Mouse (Mus musculus) frontal cortex, postnatal 25 days (tissue): ENCODE measurements at regions not wholly inside any gene's neighbourhood (a gene's known extent, or its start where the extent isn't known, plus 50 kb on each side); places are given as distances from the start of the nearest gene placed in this dataset.

Experiments used
- DNase-seq, 2 experiments: peaks; one replicate each; pipeline ENCODE4 v3.0.0; 2022; ENCODE audit warnings: low spot score in 2 of 2

GRCm38 (mm10) chr6:84436716-84437115 is 157.0 kb downstream of the Cyp26b1 start:
- DNase-seq: no peak

DNA sequence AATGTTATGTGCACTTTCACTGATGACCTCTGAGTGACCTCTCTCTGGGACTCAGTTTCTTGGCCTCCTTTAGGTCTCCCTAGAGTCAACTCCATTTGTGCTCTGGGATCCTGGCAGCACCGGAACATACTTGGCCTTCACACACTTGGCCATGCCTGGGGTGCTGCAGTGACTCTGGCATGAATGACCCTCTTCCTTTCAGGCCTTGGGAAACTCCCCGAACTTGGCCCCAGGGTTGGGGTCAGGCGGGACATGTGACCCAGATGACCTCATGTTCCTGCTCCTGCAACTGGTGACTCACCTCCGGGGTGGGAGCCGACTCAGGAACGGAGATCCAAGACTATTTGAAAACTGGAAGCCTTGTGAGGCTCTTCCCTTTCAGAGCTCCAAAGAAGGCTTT is 159.2 kb downstream of the Cyp26b1 start:
- no peak for DNase-seq

DNA sequence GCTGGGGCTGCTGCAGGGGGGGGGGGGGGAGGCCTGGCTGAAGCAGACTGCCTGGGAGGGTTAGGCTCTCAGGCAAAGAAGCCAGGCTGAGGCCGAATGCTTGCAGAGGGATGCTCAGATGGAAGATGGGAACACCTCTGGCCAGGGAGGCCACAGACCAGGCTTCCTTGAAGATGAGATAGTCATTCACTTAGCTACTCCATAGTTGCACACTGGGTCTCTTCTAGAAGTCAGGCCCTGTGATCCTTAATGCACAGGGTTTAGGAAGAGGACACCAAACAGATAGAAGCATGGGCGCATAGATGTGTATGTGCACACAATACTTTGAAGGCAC is 162.1 kb downstream of the Cyp26b1 start:
- DNase-seq: no peak

- no peak for DNase-seq
Measured at GRCm38 (mm10) chr6:84430925-84431621, 162.6 kb downstream of the Cyp26b1 start.

DNA sequence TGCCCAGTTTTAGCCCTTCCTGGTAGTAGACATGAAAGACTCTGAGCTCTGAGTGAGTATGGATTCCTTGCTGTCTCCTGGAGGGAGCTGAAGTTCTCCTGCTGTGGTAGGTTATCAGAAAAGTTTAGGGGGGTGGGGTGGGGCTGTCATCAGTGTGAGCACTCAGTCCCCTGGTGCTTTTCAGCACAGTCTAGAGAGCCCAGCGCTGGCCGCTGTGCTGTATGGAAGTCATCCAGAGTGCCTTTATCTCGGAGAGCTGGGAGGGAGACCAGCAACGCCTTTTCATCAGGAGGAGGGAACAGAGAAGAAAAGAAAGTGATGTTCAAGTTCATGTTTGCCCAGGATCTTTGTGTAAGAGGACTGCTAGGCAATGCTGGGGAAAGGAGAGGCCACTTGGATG is 163.6 kb downstream of the Cyp26b1 start:
- DNase-seq: no peak

DNA sequence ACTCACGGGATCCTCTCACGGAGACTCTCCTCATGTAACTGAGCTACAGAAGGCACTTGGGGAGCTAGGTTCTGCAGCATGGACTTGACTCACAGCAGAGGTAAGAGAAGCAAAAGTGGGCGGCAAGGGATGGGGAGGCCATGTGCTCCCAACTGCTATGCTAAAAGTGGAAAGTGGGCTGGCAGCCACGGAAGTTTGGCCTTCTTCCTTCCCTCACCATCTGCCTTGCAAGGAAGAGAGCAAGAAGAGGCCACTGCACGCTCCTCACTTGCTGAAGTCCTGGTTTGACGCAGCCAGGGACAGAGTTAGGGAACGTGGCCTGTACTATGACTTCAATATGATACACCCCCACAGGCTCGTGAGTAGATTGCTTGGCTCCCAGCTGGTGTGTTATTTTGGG is 164.5 kb downstream of the Cyp26b1 start:
- peak; percentile 38 to 66 for DNase-seq

DNA sequence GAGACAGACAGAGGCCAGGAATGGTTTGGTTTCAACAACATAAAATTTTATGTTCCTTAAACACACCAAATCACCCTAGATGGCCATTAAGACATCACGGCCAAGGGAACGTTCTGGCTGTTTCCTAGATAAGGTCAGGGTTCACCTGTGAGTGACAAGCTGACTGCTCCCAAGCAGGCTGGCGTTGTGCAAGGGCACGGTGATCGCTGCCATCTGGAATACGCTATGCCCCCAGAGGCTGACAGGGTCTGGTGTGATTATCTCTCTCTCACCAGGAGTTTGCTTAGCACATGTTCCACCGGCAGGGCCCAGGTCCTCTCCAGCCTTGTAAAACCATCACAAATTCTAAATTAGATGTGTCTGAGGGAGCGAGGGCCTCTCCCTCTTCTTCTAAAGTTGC is 167.0 kb downstream of the Cyp26b1 start:
- no peak for DNase-seq

DNA sequence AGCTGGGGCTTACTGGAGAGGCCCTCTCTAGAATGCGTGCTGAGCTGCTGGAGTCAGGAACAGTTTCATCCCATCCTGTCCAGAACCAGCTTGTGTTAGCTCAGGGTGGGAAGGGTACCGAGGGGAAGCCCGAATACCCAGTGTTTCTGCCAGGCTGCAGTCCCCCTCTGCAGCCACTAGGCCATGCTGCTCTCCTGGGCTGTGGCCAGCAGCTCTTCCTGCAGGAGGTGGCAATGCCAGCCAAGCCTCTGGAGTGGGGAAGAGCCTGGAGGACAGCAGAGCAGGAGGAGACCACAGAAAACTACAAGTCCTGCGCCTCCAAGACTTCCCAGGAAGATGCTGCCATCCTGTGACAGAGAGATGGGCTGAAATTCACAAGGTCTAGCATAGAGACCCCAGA is 167.9 kb downstream of the Cyp26b1 start:
- DNase-seq: peak in 1 of 2 experiments; percentile 16

DNA sequence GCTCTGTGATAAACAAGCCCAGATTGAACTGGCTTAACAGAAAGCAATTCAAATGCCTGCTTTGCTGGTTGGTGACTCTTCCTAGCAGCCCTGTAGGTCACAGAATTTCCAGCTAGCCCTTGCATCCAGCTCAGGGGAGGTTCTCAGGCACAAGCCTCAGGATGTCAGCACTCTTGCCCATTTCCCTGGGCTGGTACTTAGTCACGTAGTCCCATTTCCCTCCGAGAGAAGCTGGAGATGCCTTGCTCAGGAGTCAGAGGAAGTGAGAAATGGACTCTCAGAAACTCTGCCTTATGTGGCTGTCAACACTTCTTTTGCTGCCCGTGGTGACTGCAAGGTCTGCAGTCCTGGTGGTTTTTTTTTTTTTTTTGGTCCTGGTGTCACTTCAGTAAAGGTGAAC is 170.8 kb downstream of the Cyp26b1 start:
- no peak for DNase-seq

- no peak for DNase-seq
Measured at GRCm38 (mm10) chr6:84419691-84420090, 174.0 kb downstream of the Cyp26b1 start.

GRCm38 (mm10) chr6:84419281-84419680 is 174.4 kb downstream of the Cyp26b1 start:
- DNase-seq: no peak

GRCm38 (mm10) chr6:84416992-84417636 is 176.6 kb downstream of the Cyp26b1 start:
- DNase-seq: no peak

DNA sequence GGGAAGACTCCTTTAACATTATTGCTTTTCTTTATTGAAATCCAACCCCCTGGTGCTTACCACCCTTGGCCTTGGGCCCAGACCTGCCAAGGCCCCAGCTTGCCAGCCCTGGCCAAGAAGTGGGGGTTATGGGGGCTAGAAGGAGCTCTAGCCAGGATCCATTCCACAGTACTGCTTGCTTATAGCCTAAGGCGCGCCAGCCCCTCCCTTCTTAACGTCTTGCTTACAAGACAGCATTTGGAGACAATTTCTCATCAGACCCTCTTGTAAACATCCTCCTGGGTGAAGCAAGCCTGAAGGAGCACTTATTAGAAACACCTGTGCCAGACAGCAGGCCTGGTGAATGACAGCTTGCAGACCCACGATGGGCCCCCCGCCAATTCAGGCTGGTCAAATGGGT is 179.3 kb downstream of the Cyp26b1 start:
- DNase-seq: no peak

DNA sequence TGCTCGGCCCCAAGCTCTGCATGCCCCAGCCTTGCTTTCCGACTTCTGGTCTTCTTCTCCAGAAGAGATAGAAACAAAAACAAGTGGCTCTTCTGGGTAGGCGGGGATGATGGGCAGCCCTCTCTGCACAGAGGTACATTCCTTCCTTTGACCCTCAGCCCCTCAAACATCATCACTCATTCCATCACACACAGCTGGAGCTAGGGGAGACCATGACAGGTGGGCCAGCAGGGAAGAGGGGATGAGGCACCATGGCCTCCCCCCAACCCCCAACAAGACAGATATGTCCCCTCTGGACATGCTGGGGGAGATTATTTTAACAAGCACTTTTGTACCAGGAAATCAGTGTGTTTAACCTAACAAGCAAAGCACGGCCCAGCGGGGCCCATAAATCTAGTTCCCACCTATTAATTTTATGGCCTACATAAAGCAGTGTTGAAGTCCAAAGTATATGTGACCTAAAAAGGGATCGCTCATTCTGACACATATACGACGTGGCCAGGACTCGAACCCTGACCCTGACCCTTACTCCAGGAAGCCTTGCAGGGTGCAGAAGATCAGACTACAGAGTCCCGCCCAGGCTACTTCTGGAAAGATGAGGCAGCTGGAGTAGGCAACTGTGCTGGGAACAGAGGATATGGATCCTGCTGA is 183.7 kb downstream of the Cyp26b1 start:
- DNase-seq: no peak

GRCm38 (mm10) chr6:84408513-84408912 is 185.2 kb downstream of the Cyp26b1 start:
- DNase-seq: no peak

DNA sequence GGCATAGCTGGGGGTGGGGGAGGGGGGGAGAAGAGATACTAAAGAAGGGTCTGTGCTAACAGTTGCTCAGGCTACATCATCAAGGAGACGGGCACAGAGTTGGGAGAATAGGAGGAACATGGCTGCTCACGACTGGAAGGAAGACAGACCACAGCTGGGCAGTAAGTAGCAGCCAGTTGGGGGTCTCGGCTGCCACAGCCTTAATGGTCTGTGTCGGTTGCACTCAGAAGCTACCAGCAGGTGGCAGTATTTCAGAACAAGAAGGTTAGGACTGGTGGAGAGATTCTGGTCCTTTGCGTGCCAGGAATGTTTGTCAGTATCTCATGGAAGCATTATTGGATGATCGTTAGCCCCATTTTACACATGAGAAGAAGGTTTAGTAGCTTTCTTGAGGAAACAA is 185.9 kb downstream of the Cyp26b1 start:
- peak; percentile 46 for DNase-seq

DNA sequence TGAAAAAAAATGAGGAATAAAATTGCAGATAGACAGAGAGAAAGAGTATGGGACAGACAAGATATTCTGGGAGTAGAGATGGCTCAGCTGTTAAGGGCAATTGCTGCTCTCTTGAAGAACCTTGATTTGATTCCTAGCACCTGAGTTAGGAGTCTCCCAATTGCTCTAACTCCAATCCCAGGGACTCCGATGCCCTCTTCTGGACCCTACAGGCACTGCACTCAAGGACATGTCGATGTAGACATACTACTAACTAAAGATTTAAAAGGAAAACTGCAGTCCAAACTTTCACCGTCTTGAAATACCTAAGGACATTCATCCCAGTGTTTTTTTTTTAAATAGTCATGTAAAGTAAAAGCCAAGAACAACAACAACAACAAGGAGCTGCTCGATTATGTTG is 189.0 kb downstream of the Cyp26b1 start:
- no peak for DNase-seq

GRCm38 (mm10) chr6:84402431-84402830 is 191.3 kb downstream of the Cyp26b1 start:
- no peak for DNase-seq

- DNase-seq: no peak
Measured at GRCm38 (mm10) chr6:84394496-84395090, 199.1 kb downstream of the Cyp26b1 start.

- no peak for DNase-seq
Measured at GRCm38 (mm10) chr6:84393519-84394231, 200.0 kb downstream of the Cyp26b1 start.

DNA sequence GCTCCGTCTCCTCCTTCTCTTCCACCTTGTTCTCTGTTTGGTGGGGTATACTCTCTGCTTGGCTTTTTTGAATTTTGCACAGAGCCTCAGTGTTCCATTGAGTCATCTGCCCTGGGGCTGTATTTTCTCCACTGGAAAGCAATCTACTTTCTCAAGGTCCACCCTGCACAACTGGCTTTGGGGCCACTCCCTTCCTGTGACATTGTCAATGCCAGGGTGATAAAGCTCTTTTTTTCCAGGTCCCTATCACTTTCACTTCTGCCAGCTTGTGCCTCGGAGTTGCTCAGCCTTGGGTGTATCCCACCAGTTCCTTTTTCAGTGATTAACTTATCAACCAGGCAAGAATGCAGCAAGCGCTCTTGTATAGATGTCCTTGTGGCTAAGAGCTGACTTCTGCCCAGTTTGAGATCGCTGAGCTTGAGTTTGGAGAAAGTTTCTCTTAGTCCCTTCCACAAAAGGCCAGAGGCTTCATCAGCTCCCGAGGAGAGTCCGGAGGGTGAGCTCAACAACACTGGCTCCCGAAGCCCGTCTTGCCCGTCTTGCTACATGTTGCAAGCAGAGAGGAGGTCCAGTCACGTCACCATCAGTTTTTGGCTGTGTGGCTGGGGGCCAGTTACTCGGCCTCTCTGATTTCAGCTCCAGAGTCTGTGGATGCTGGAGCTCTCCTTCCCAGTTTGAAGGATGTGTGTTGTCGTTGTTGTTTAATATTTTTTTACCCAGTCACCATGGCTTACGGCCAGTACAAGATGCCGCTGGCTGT is 200.8 kb downstream of the Cyp26b1 start:
- DNase-seq: no peak
